Mouse (Mus musculus) midbrain, embryonic 13.5 days (tissue): ENCODE measurements around the gene Slc17a8. TPM values are rescaled to one million over a fixed set of nuclear protein-coding genes. Genes with fewer than 3 reads are reported as not detected.

Source experiments
- polyA plus RNA-seq: library from polyadenylated mRNA; unstranded; fragments of >200 nt; fragmentation: Nextera tagmentation; extraction: Ambion mirVana; gene quantifications from 2 replicates; pipeline ENCODE4 v1.2.1, GENCODE M21; 2015

Gene Slc17a8
- polyA plus RNA-seq, 1 experiment from 2014 or later: 2.3 TPM

Other genes with a start within 250 kb of the Slc17a8 start
- 6.8 and 7.3 TPM in 2 replicates for gene Gas2l3, start 177.3 kb downstream of the Slc17a8 start, polyA plus RNA-seq
- gene Nr1h4, start 87.7 kb downstream of the Slc17a8 start, polyA plus RNA-seq: 0.13 TPM in 1 of 2 replicates, not detected in the other
- gene Scyl2, start 65.0 kb upstream of the Slc17a8 start, polyA plus RNA-seq: 10.5 and 11.0 TPM in 2 replicates
- 51.2 and 53.8 TPM in 2 replicates for gene Actr6, start 111.0 kb upstream of the Slc17a8 start, polyA plus RNA-seq
- 29.9 and 31.9 TPM in 2 replicates for gene Uhrf1bp1l, start 123.7 kb upstream of the Slc17a8 start, polyA plus RNA-seq